Mouse (Mus musculus) adrenal gland (tissue): Measurements from ENCODE around the gene Upf2.
"Not testable (repeated sequence)": the region's sequence is repeated elsewhere in the genome, so short reads cannot be mapped to it uniquely, and the experiment has no call there.

Source experiments
- intact Hi-C: fragments of 180-260 bp; cut with DNase I; formaldehyde crosslinking; loops from one replicate; pipeline ENCODE4 v1.15.1; 2025

Gene Upf2

GRCm38 (mm10) chr2:5948964-5949363, 2.3 kb upstream of the Upf2 start:
- intact Hi-C loops: loop anchor here (5.0 kb wide), 1 partner anchor 52 kb away; the partner anchor contains the start of gene Sec61a2

DNA sequence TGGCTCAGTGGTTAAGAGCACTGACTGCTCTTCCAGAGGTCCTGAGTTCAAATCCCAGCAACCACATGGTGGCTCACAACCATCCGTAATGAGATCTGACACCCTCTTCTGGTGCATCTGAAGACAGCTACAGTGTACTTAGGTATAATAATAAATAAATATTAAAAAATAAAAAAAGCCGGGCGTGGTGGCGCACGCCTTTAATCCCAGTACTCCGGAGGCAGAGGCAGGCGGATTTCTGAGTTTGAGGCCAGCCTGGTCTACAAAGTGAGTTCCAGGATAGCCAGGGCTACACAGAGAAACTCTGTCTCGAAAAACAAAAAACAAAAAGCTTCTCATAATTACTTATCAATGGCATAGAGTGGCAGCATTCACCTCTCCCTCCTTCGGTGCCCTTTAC, 1.4 kb upstream of the Upf2 start:
- intact Hi-C loops: loop anchor here (5.0 kb wide), 1 partner anchor 53 kb away; the partner anchor contains the start of gene Sec61a2

- intact Hi-C loops: no loop called here
Measured at GRCm38 (mm10) chr2:5950305-5950704, 964 bp upstream of the Upf2 start.

GRCm38 (mm10) chr2:5951621-5952211, 447 bp downstream of the Upf2 start:
- intact Hi-C loops: no loop called here

GRCm38 (mm10) chr2:5957705-5958104, 6.4 kb downstream of the Upf2 start:
- intact Hi-C loops: no loop called here

DNA sequence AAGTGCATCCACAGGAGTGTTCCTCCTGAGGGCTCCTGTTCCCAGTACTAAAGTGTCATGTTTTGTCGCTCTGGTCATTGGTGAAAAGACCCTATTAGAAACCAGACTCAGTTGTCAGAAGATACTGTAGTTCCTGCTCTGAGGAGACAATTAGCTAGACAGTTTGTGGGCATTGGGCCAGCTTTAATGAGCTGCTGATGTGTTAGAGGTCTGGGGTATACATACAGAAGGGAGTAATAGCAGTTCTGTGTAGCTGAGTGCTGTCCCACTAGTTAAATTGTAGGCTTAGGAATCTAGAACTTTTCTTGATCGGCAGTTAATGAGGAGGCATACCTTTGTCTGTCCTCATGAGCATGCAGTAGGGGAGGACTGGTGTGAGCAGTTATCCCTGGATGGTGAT, 11.0 kb downstream of the Upf2 start:
- intact Hi-C loops: no loop called here

GRCm38 (mm10) chr2:5963729-5964128, 12.5 kb downstream of the Upf2 start:
- intact Hi-C loops: not testable (repeated sequence)

- intact Hi-C loops: no loop called here
Measured at GRCm38 (mm10) chr2:5965972-5966371, 14.7 kb downstream of the Upf2 start.

GRCm38 (mm10) chr2:5970629-5971028, 19.4 kb downstream of the Upf2 start:
- intact Hi-C loops: not testable (repeated sequence)

GRCm38 (mm10) chr2:5977532-5977931, 26.3 kb downstream of the Upf2 start:
- intact Hi-C loops: no loop called here

GRCm38 (mm10) chr2:5995538-5995937, 44.3 kb downstream of the Upf2 start:
- intact Hi-C loops: no loop called here

DNA sequence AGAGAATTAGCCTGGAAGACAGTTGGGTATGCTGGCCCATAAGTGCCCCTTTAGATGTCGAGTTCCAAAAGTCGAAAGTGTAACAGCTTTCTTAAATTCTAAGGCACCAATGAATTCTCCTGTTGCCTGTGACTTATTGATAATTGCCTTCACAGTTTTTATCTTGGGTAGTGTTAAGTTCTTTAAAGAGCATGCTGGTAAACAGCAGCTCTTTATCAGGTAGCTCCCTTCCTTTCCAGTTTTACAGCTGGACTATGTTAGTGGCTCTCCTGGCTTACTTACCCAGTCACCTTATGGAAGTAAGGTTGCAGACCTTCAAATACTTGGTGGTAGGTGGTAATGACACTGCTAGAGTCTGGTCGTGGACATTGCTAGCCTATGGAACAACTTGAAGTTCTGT, 52.7 kb downstream of the Upf2 start:
- intact Hi-C loops: no loop called here

DNA sequence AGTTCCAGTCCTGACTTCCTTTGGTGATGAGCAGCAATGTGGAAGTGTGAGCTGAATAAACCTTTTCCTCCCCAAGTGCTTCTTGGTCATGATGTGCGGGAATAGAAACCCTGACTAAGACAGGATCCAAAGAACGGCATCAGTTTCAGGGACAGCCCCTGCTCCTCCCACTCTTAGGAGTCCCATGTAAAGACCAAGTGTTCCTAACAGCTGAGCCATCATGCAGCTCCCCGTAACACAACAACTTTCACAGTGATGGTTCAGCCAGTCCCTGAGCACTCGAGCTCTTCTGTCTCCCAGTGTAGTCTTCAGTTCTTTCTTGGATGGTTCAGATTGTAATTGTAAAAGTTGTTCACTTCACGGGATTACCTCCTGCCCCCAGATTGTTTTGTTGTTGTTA, 63.3 kb downstream of the Upf2 start:
- intact Hi-C loops: loop anchor here (5.0 kb wide), 1 partner anchor 153 kb away; no protein-coding TSS in a partner anchor

- intact Hi-C loops: not testable (repeated sequence)
Measured at GRCm38 (mm10) chr2:6015182-6015581, 63.9 kb downstream of the Upf2 start.

- intact Hi-C loops: no loop called here
Measured at GRCm38 (mm10) chr2:6020570-6020969, 69.3 kb downstream of the Upf2 start.

DNA sequence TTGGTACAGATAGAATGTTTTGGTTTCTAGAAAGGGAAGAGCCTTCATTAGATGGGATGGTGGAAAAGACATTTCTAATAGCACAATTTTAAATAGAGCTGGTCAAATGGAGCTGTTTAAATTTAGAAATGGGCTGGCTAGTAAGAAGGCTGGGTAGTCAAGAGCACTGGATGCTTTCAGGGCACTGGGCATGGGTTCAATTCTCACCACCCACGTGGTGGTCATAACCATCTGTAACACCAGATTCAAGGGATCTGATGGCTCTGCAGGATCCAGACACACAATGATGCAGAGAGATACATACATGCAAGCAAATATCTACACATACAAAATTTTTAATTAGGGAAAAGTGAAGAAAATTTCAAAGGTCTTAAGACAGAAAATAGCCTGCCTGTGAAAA, 91.4 kb downstream of the Upf2 start:
- intact Hi-C loops: no loop called here

DNA sequence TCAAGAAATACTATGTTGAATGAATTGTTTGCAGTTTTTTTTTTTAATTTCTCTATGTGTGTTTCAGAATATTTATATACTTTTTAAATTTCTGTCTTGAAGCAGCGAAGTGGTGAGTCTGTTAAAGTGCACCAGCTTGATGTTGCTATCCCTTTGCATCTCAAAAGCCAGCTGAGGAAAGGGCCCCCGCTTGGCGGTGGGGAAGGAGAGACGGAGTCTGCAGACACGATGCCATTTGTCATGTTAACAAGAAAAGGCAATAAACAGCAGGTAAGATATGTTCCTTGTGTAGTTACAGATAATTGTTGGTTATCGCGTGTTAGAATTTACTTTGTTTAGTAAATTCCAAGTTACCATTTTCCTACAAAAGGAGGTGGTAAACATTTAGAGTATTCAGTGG, 95.5 kb downstream of the Upf2 start:
- intact Hi-C loops: no loop called here

DNA sequence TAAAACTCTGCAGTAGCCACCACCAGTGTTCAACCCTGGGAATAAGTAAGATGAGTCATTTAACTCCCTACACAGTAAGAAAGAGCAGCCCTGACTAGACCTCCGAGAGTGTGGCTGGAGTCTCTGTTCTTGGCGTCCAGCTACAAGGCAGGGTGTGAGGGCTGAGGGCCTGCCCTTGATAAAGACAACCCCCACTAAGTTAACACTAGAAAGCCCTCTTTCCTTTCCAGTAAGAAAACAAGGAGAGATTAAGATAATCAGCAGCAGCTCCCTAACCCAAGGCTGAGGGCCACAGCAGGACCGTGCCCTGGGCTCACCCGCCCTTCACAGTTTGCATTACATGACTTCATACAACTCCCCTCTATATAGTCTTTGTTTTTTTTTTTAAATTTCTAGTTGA, 97.3 kb downstream of the Upf2 start:
- intact Hi-C loops: no loop called here

DNA sequence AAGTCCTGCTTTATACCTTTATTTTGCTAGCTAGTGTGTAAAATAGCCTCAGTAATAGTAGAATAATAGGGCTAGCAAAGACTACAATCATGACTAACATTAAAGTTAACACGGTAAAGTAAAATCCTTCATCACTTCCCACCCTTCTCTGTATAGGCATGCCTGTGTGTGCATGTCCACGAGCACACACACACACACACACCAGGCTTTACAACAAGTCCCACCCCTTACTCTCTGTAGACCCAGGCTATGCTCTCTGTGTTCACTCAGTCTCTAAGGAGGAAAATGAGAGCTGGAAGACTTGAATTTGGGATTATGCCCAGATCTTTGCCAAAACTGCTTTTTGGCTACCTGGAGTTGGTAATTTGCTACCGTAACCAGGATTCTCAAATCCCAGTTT, 97.7 kb downstream of the Upf2 start:
- intact Hi-C loops: no loop called here

GRCm38 (mm10) chr2:6055466-6055865, 104.2 kb downstream of the Upf2 start:
- intact Hi-C loops: no loop called here

- intact Hi-C loops: no loop called here
Measured at GRCm38 (mm10) chr2:6056518-6056917, 105.2 kb downstream of the Upf2 start.

- intact Hi-C loops: no loop called here
Measured at GRCm38 (mm10) chr2:6059291-6059690, 108.0 kb downstream of the Upf2 start.

- intact Hi-C loops: no loop called here
Measured at GRCm38 (mm10) chr2:6060071-6060804, 109.0 kb downstream of the Upf2 start.
